ENCODE assay signal across 8 mouse cellular contexts in genomic region chr5:53589172-53589960, GRCm38 (mm10).
DNase-seq lines count a peak whose midpoint lies in the region; ATAC-seq lines count a peak whose summit lies in the region.

No protein-coding gene starts in this region.

- peak; percentile 50 for ATAC-seq in megakaryocyte progenitor cell, adult 5-6 weeks (replicated peaks; ENCODE audit: poor library complexity)

- peak; percentile 99 for DNase-seq in adipocyte (ENCODE audit: low spot score)
- DNase-seq in embryo, embryonic 10 days (ENCODE audit: low spot score), result peak; percentile 94
- peak; percentile 96 for DNase-seq in gastrocnemius, postnatal 10 days
- peak; percentile 95 for DNase-seq in induced T-regulatory cell, adult 2 months (ENCODE audit: low read depth)
- peak; percentile 87 to 95 for DNase-seq in left cerebral cortex, adult 9 months (ENCODE audit: low spot score in 2 of 2)
- DNase-seq in right cerebral cortex, postnatal 14 days, result peak; percentile 96
- peak; percentile 94 to 96 for DNase-seq in urinary bladder, postnatal 36 days (ENCODE audit: low spot score in 2 of 2)

Comparison
In these comparisons a context has a peak if more than half of its experiments do, and no peak if none do; other contexts are left out.
1. Peak in every context shown above with its lines: DNase-seq and ATAC-seq.